Mouse (Mus musculus): ENCODE measurements at regions not wholly inside any gene's neighbourhood (a gene's known extent, or its start where the extent isn't known, plus 50 kb on each side); places are given as distances from the start of the nearest gene placed in this dataset.

GRCm38 (mm10) chr1:75612083-75612720 lies 66.1 kb downstream of the Slc4a3 start:
- no peak for DNase-seq (ENCODE audit: low read depth)

GRCm38 (mm10) chr1:75613206-75613605 lies 67.1 kb downstream of the Slc4a3 start:
- DNase-seq (ENCODE audit: low read depth): no peak

GRCm38 (mm10) chr1:75616971-75617370 lies 70.9 kb downstream of the Slc4a3 start:
- no peak for DNase-seq (ENCODE audit: low read depth)

GRCm38 (mm10) chr1:75618367-75618790 lies 72.3 kb downstream of the Slc4a3 start:
- no peak for DNase-seq (ENCODE audit: low read depth)

GRCm38 (mm10) chr1:75630287-75630686 lies 84.2 kb downstream of the Slc4a3 start:
- DNase-seq (ENCODE audit: low read depth): no peak

GRCm38 (mm10) chr1:75631729-75632128 lies 85.7 kb downstream of the Slc4a3 start:
- no peak for DNase-seq (ENCODE audit: low read depth)

- DNase-seq (ENCODE audit: low read depth): no peak
Measured at GRCm38 (mm10) chr1:75635591-75635990, 89.5 kb downstream of the Slc4a3 start.

- no peak for DNase-seq (ENCODE audit: low read depth)
Measured at GRCm38 (mm10) chr1:75639031-75640001, 93.2 kb downstream of the Slc4a3 start.

- no peak for DNase-seq (ENCODE audit: low read depth)
Measured at GRCm38 (mm10) chr1:75642496-75642895, 96.4 kb downstream of the Slc4a3 start.

GRCm38 (mm10) chr1:75652547-75652946 lies 106.5 kb downstream of the Slc4a3 start:
- no peak for DNase-seq (ENCODE audit: low read depth)

GRCm38 (mm10) chr1:75652987-75653573 lies 107.0 kb downstream of the Slc4a3 start:
- DNase-seq (ENCODE audit: low read depth): no peak

- no peak for DNase-seq (ENCODE audit: low read depth)
Measured at GRCm38 (mm10) chr1:75653671-75654076, 107.6 kb downstream of the Slc4a3 start.

- DNase-seq (ENCODE audit: low read depth): no peak
Measured at GRCm38 (mm10) chr1:75656592-75656991, 110.5 kb downstream of the Slc4a3 start.

GRCm38 (mm10) chr1:75660336-75661100 lies 114.5 kb downstream of the Slc4a3 start:
- DNase-seq (ENCODE audit: low read depth): no peak

GRCm38 (mm10) chr1:75662141-75662990 lies 116.3 kb downstream of the Slc4a3 start:
- DNase-seq (ENCODE audit: low read depth): no peak

- DNase-seq (ENCODE audit: low read depth): no peak
Measured at GRCm38 (mm10) chr1:75667736-75668269, 121.7 kb downstream of the Slc4a3 start.

- no peak for DNase-seq (ENCODE audit: low read depth)
Measured at GRCm38 (mm10) chr1:75676295-75676694, 130.2 kb downstream of the Slc4a3 start.

GRCm38 (mm10) chr1:75677695-75678094 lies 131.6 kb downstream of the Slc4a3 start:
- DNase-seq (ENCODE audit: low read depth): no peak

GRCm38 (mm10) chr1:75678279-75678678 lies 132.2 kb downstream of the Slc4a3 start:
- no peak for DNase-seq (ENCODE audit: low read depth)

GRCm38 (mm10) chr1:75680366-75680765 lies 134.3 kb downstream of the Slc4a3 start:
- DNase-seq (ENCODE audit: low read depth): no peak

GRCm38 (mm10) chr1:75681913-75682312 lies 135.8 kb downstream of the Slc4a3 start:
- DNase-seq (ENCODE audit: low read depth): no peak

Data from gonadal fat pad, adult 2 months (tissue).